Mouse (Mus musculus) testis, adult 2 months (tissue): Measurements from ENCODE around the gene Cldn22.

Source experiments
- CTCF ChIP-seq: fragments of 200-500 bp; IDR thresholded peaks from 2 replicates; pipeline ENCODE4 v1.5.1; 2012; ENCODE audit warnings: low read depth, mild to moderate bottlenecking, inconsistent platforms, low read length, moderate library complexity; ENCODE audit not compliant: control insufficient read depth, insufficient read depth, insufficient replicate concordance
- POLR2A ChIP-seq: fragments of 200-500 bp; IDR thresholded peaks from 2 replicates; pipeline ENCODE4 v1.6.1; 2012; ENCODE audit warnings: low read depth, mild to moderate bottlenecking, inconsistent platforms, low read length, moderate library complexity; ENCODE audit not compliant: control insufficient read depth

- no peak for TF ChIP-seq CTCF
- TF ChIP-seq POLR2A, result no peak
These were observed 27.7 kb downstream of the Cldn22 start for GRCm38 (mm10) chr8:47851824-47852502.
